In genomic region chr9:45505487-45505939, GRCm38 (mm10) we compare ENCODE assay signal across 8 mouse cellular contexts.
DNase-seq lines count a peak whose midpoint lies in the region; ATAC-seq lines count a peak whose summit lies in the region.

No protein-coding gene starts in this region.

- peak; percentile 17 for DNase-seq in kidney, postnatal 10 days
- no peak for DNase-seq in kidney, postnatal 36 days
- DNase-seq in retina, postnatal 1 day, result peak; percentile 74
- DNase-seq in gastrocnemius, adult 18-20 months (ENCODE audit: low spot score), result no peak
- DNase-seq in left cerebral cortex, adult 11 months (ENCODE audit: low spot score), result no peak
- DNase-seq in right cerebral cortex, postnatal 25 days, result no peak

- peaks cover 37 to 43% of the 10 kb centered on the region in 2 experiments for H3K4me1 ChIP-seq in heart, embryonic 14.5 days (ENCODE audit: control insufficient read depth in 2 of 2, insufficient read depth in 2 of 2, low read length in 2 of 2)
- H3K4me1 ChIP-seq in liver, embryonic 16.5 days (ENCODE audit: control insufficient read depth, low read depth, low read length), result no peaks in the 10 kb centered on the region; the same call in 1 of the 2 replicates

- peak overlapping the region; percentile 42 to 79 for H3K27ac ChIP-seq in heart, embryonic 14.5 days (replicated peaks in 1 of 2; ENCODE audit: control insufficient read depth in 1 of 2, insufficient read depth in 1 of 2, low read depth in 2 of 2, low read length in 2 of 2)
- no peak overlapping the region for H3K27ac ChIP-seq in liver, embryonic 16.5 days (ENCODE audit: low read length)

- WGBS in heart, embryonic 14.5 days, result 26% methylated on average over 4 of the region's 4 CpGs
- WGBS in liver, embryonic 16.5 days (ENCODE audit: insufficient replicate concordance), result 12% methylated on average over 4 of the region's 4 CpGs

- 0 out of 2 replicates have a peak overlapping the region, but pooled peaks have one; percentile 11 for H3K4me2 ChIP-seq in heart, embryonic 14.5 days (ENCODE audit: low read length)
- no peak overlapping the region for H3K4me2 ChIP-seq in liver, embryonic 16.5 days (ENCODE audit: low read depth, low read length)

- H3K9me3 ChIP-seq in heart, embryonic 14.5 days (ENCODE audit: control insufficient read depth, low read length), result no peaks in the 10 kb centered on the region
- no peaks in the 10 kb centered on the region for H3K9me3 ChIP-seq in liver, embryonic 16.5 days (replicated peaks; ENCODE audit: control insufficient read depth, low read length)

- H3K36me3 ChIP-seq in heart, embryonic 14.5 days (ENCODE audit: control insufficient read depth, insufficient read depth, low read length), result no peaks in the 10 kb centered on the region
- no peaks in the 10 kb centered on the region for H3K36me3 ChIP-seq in liver, embryonic 16.5 days (ENCODE audit: control insufficient read depth, insufficient read depth)

- no peak overlapping the region for H3K9ac ChIP-seq in heart, embryonic 14.5 days (ENCODE audit: low read length)
- no peak overlapping the region for H3K9ac ChIP-seq in liver, embryonic 16.5 days (ENCODE audit: low read depth, low read length)

- no peak overlapping the region for H3K4me3 ChIP-seq in heart, embryonic 14.5 days (ENCODE audit: control insufficient read depth in 1 of 2, insufficient read depth in 1 of 2, low read depth in 1 of 2, low read length in 2 of 2)
- H3K4me3 ChIP-seq in liver, embryonic 16.5 days (ENCODE audit: low read depth, low read length), result no peak overlapping the region

- ATAC-seq in heart, embryonic 14.5 days (ENCODE audit: insufficient number of reproducible peaks, insufficient read depth, low FRiP score, low read depth), result peak; percentile 74
- peak; percentile 67 for ATAC-seq in liver, embryonic 16.5 days (ENCODE audit: low read depth)

- H3K27me3 ChIP-seq in heart, embryonic 14.5 days (ENCODE audit: control insufficient read depth, insufficient read depth, low read length), result no peaks in the 10 kb centered on the region
- H3K27me3 ChIP-seq in liver, embryonic 16.5 days (ENCODE audit: control insufficient read depth, insufficient read depth, low read depth, low read length), result no peaks in the 10 kb centered on the region

Comparison
In these comparisons a context has a peak if more than half of its experiments do, and no peak if none do; other contexts are left out.
1. DNase-seq: peak in kidney, postnatal 10 days (single experiment) and retina, postnatal 1 day (single experiment); none in kidney, postnatal 36 days (0 of 2), gastrocnemius, adult 18-20 months (single experiment), left cerebral cortex, adult 11 months (single experiment) and right cerebral cortex, postnatal 25 days (single experiment).